Mouse (Mus musculus): Measurements from ENCODE around the gene Mcf2l. TPM values are rescaled to one million over a fixed set of nuclear protein-coding genes. Genes with fewer than 3 reads are reported as not detected.

The Mcf2l gene
- polyA plus RNA-seq, 1 experiment from 2014 or later = 21.5 TPM

- no peaks in the 10 kb centered on the region for H3K27me3 ChIP-seq (ENCODE audit: insufficient read depth, low read length)
- H3K4me1 ChIP-seq (ENCODE audit: insufficient read depth, low read length) = no peaks in the 10 kb centered on the region
- no peak overlapping the region for H3K4me2 ChIP-seq (replicated peaks; ENCODE audit: low read depth, low read length)
- H3K9ac ChIP-seq (replicated peaks; ENCODE audit: low read length) = no peak overlapping the region
- 69% methylated on average over 5 of the region's 5 CpGs for WGBS
- H3K27ac ChIP-seq (ENCODE audit: low read length) = no peak overlapping the region
- no peak overlapping the region for H3K4me3 ChIP-seq (ENCODE audit: low read length)
- no peak for ATAC-seq (ENCODE audit: low FRiP score, low TSS enrichment)
- H3K9me3 ChIP-seq (ENCODE audit: low read length) = no peaks in the 10 kb centered on the region
- no peaks in the 10 kb centered on the region for H3K36me3 ChIP-seq (ENCODE audit: insufficient read depth, low read length)
These were observed 154.9 kb downstream of the Mcf2l start for GRCm38 (mm10) chr8:13028482-13028881.

GRCm38 (mm10) chr8:13036346-13036812, 162.8 kb downstream of the Mcf2l start:
- H3K4me1 ChIP-seq (ENCODE audit: insufficient read depth, low read length) = peaks cover 6% of the 10 kb centered on the region; the same call in 1 of the 2 replicates
- WGBS = 86% methylated on average over 10 of the region's 10 CpGs
- H3K36me3 ChIP-seq (ENCODE audit: insufficient read depth, low read length) = no peaks in the 10 kb centered on the region
- no peak for ATAC-seq (ENCODE audit: low FRiP score, low TSS enrichment)
- H3K4me3 ChIP-seq (ENCODE audit: low read length) = no peak overlapping the region
- H3K27ac ChIP-seq (ENCODE audit: low read length) = no peak overlapping the region
- no peaks in the 10 kb centered on the region for H3K9me3 ChIP-seq (ENCODE audit: low read length)
- no peak overlapping the region for H3K4me2 ChIP-seq (replicated peaks; ENCODE audit: low read depth, low read length)
- H3K9ac ChIP-seq (replicated peaks; ENCODE audit: low read length) = no peak overlapping the region
- H3K27me3 ChIP-seq (ENCODE audit: insufficient read depth, low read length) = no peaks in the 10 kb centered on the region

- ATAC-seq (ENCODE audit: low FRiP score, low TSS enrichment) = no peak
- H3K9ac ChIP-seq (replicated peaks; ENCODE audit: low read length) = no peak within 1 kb of the TSS
- H3K27me3 ChIP-seq (ENCODE audit: insufficient read depth, low read length) = no peaks in the 10 kb centered on the region
- no peak within 1 kb of the TSS for H3K27ac ChIP-seq (ENCODE audit: low read length)
- WGBS = 67% methylated on average over 7 of the region's 7 CpGs
- H3K9me3 ChIP-seq (ENCODE audit: low read length) = no peaks in the 10 kb centered on the region
- H3K4me1 ChIP-seq (ENCODE audit: insufficient read depth, low read length) = peaks cover 6% of the 10 kb centered on the region; the same call in 1 of the 2 replicates
- no peaks in the 10 kb centered on the region for H3K36me3 ChIP-seq (ENCODE audit: insufficient read depth, low read length)
- no peak within 1 kb of the TSS for H3K4me2 ChIP-seq (replicated peaks; ENCODE audit: low read depth, low read length)
- no peak within 1 kb of the TSS for H3K4me3 ChIP-seq (ENCODE audit: low read length)
These were observed 163.4 kb downstream of the Mcf2l start, which contains the start of gene F10 for GRCm38 (mm10) chr8:13037015-13037414. Gene F10 (plus strand): TSS chr8:13037308.

GRCm38 (mm10) chr8:13037569-13037968, 164.0 kb downstream of the Mcf2l start:
- Histone ChIP-seq H3K27ac (ENCODE audit: low read length) (no peak overlapping the region), H3K27me3 (ENCODE audit: insufficient read depth, low read length) (no peaks in the 10 kb centered on the region), H3K9me3 (ENCODE audit: low read length) (no peaks in the 10 kb centered on the region), H3K4me2 (replicated peaks; ENCODE audit: low read depth, low read length) (no peak overlapping the region), H3K4me1 (ENCODE audit: insufficient read depth, low read length) (peaks cover 6% of the 10 kb centered on the region; the same call in 1 of the 2 replicates), H3K36me3 (ENCODE audit: insufficient read depth, low read length) (no peaks in the 10 kb centered on the region), H3K9ac (replicated peaks; ENCODE audit: low read length) (no peak overlapping the region), H3K4me3 (ENCODE audit: low read length) (no peak overlapping the region)
- ATAC-seq (ENCODE audit: low FRiP score, low TSS enrichment) = peak; percentile 50; the same call in 1 of the 2 replicates
- 43% methylated on average over 5 of the region's 5 CpGs for WGBS

- no peaks in the 10 kb centered on the region for H3K9me3 ChIP-seq (ENCODE audit: low read length)
- peaks cover 6% of the 10 kb centered on the region; the same call in 1 of the 2 replicates for H3K4me1 ChIP-seq (ENCODE audit: insufficient read depth, low read length)
- H3K9ac ChIP-seq (replicated peaks; ENCODE audit: low read length) = no peak overlapping the region
- no peak overlapping the region for H3K4me3 ChIP-seq (ENCODE audit: low read length)
- H3K36me3 ChIP-seq (ENCODE audit: insufficient read depth, low read length) = no peaks in the 10 kb centered on the region
- 82% methylated on average over 6 of the region's 6 CpGs for WGBS
- no peak for ATAC-seq (ENCODE audit: low FRiP score, low TSS enrichment)
- no peaks in the 10 kb centered on the region for H3K27me3 ChIP-seq (ENCODE audit: insufficient read depth, low read length)
- H3K4me2 ChIP-seq (replicated peaks; ENCODE audit: low read depth, low read length) = no peak overlapping the region
- no peak overlapping the region for H3K27ac ChIP-seq (ENCODE audit: low read length)
These were observed 165.4 kb downstream of the Mcf2l start for GRCm38 (mm10) chr8:13039054-13039453.

GRCm38 (mm10) chr8:13041459-13041858, 167.9 kb downstream of the Mcf2l start:
- 86% methylated on average over 4 of the region's 4 CpGs for WGBS
- Histone ChIP-seq H3K36me3 (ENCODE audit: insufficient read depth, low read length) (no peaks in the 10 kb centered on the region), H3K4me2 (replicated peaks; ENCODE audit: low read depth, low read length) (no peak overlapping the region), H3K4me3 (ENCODE audit: low read length) (no peak overlapping the region), H3K27ac (ENCODE audit: low read length) (no peak overlapping the region), H3K9me3 (ENCODE audit: low read length) (no peaks in the 10 kb centered on the region), H3K9ac (replicated peaks; ENCODE audit: low read length) (no peak overlapping the region), H3K27me3 (ENCODE audit: insufficient read depth, low read length) (no peaks in the 10 kb centered on the region), H3K4me1 (ENCODE audit: insufficient read depth, low read length) (peaks cover 6% of the 10 kb centered on the region; the same call in 1 of the 2 replicates)
- no peak for ATAC-seq (ENCODE audit: low FRiP score, low TSS enrichment)

GRCm38 (mm10) chr8:13047652-13048051, 174.0 kb downstream of the Mcf2l start:
- ATAC-seq (ENCODE audit: low FRiP score, low TSS enrichment) = no peak
- Histone ChIP-seq H3K9me3 (ENCODE audit: low read length) (no peaks in the 10 kb centered on the region), H3K36me3 (ENCODE audit: insufficient read depth, low read length) (no peaks in the 10 kb centered on the region), H3K4me1 (ENCODE audit: insufficient read depth, low read length) (no peaks in the 10 kb centered on the region), H3K4me3 (ENCODE audit: low read length) (no peak overlapping the region), H3K4me2 (replicated peaks; ENCODE audit: low read depth, low read length) (no peak overlapping the region), H3K9ac (replicated peaks; ENCODE audit: low read length) (no peak overlapping the region), H3K27me3 (ENCODE audit: insufficient read depth, low read length) (no peaks in the 10 kb centered on the region), H3K27ac (ENCODE audit: low read length) (no peak overlapping the region)
- 62% methylated on average over 5 of the region's 5 CpGs for WGBS

- Histone ChIP-seq H3K9me3 (ENCODE audit: low read length) (no peaks in the 10 kb centered on the region), H3K4me3 (ENCODE audit: low read length) (no peak overlapping the region), H3K27ac (ENCODE audit: low read length) (no peak overlapping the region), H3K4me1 (ENCODE audit: insufficient read depth, low read length) (no peaks in the 10 kb centered on the region), H3K36me3 (ENCODE audit: insufficient read depth, low read length) (no peaks in the 10 kb centered on the region), H3K9ac (replicated peaks; ENCODE audit: low read length) (no peak overlapping the region), H3K4me2 (replicated peaks; ENCODE audit: low read depth, low read length) (no peak overlapping the region), H3K27me3 (ENCODE audit: insufficient read depth, low read length) (no peaks in the 10 kb centered on the region)
- WGBS = 80% methylated on average over 10 of the region's 10 CpGs
- ATAC-seq (ENCODE audit: low FRiP score, low TSS enrichment) = no peak
These were observed 176.9 kb downstream of the Mcf2l start for GRCm38 (mm10) chr8:13050550-13050949.

- no peak overlapping the region for H3K4me2 ChIP-seq (replicated peaks; ENCODE audit: low read depth, low read length)
- H3K36me3 ChIP-seq (ENCODE audit: insufficient read depth, low read length) = no peaks in the 10 kb centered on the region
- 69% methylated on average over 4 of the region's 4 CpGs for WGBS
- no peak for ATAC-seq (ENCODE audit: low FRiP score, low TSS enrichment)
- no peaks in the 10 kb centered on the region for H3K27me3 ChIP-seq (ENCODE audit: insufficient read depth, low read length)
- no peak overlapping the region for H3K27ac ChIP-seq (ENCODE audit: low read length)
- no peaks in the 10 kb centered on the region for H3K4me1 ChIP-seq (ENCODE audit: insufficient read depth, low read length)
- H3K4me3 ChIP-seq (ENCODE audit: low read length) = no peak overlapping the region
- no peak overlapping the region for H3K9ac ChIP-seq (replicated peaks; ENCODE audit: low read length)
- H3K9me3 ChIP-seq (ENCODE audit: low read length) = no peaks in the 10 kb centered on the region
These were observed 183.7 kb downstream of the Mcf2l start for GRCm38 (mm10) chr8:13057351-13057750.

- Histone ChIP-seq H3K4me3 (ENCODE audit: low read length) (no peak within 1 kb of the TSS), H3K9ac (replicated peaks; ENCODE audit: low read length) (no peak within 1 kb of the TSS), H3K27ac (ENCODE audit: low read length) (peak within 1 kb of the TSS; percentile 59; the same call in 1 of the 2 replicates), H3K4me1 (ENCODE audit: insufficient read depth, low read length) (no peaks in the 10 kb centered on the region), H3K4me2 (replicated peaks; ENCODE audit: low read depth, low read length) (no peak within 1 kb of the TSS), H3K36me3 (ENCODE audit: insufficient read depth, low read length) (no peaks in the 10 kb centered on the region), H3K9me3 (ENCODE audit: low read length) (no peaks in the 10 kb centered on the region), H3K27me3 (ENCODE audit: insufficient read depth, low read length) (no peaks in the 10 kb centered on the region)
- peak; percentile 96 for ATAC-seq (ENCODE audit: low FRiP score, low TSS enrichment)
- WGBS = 73% methylated on average over 17 of the region's 17 CpGs
These were observed 187.0 kb downstream of the Mcf2l start, which contains the start of gene Proz for GRCm38 (mm10) chr8:13060441-13061150. Gene Proz (plus strand): TSS chr8:13060914.
